Mouse (Mus musculus) C2C12 (cell line): ENCODE measurements around the gene Hoxa10.

Experiments used
- CEBPB ChIP-seq: IDR thresholded peaks from one replicate; pipeline ENCODE4 v1.6.1; 2011; ENCODE audit warnings: low read depth, mild to moderate bottlenecking, control low read depth, moderate library complexity
- CTCF ChIP-seq: IDR thresholded peaks from one replicate; pipeline ENCODE4 v1.5.1; 2011; ENCODE audit not compliant: control insufficient read depth, insufficient read depth, insufficient read length
- FOSL1 ChIP-seq: IDR thresholded peaks from one replicate; pipeline ENCODE4 v1.8.0; 2011; ENCODE audit warnings: mild to moderate bottlenecking, low read length; ENCODE audit not compliant: poor library complexity, insufficient read depth, severe bottlenecking
- MAX ChIP-seq: IDR thresholded peaks from one replicate; pipeline ENCODE4 v1.6.1; 2011; ENCODE audit warnings: mild to moderate bottlenecking, control low read depth
- MYOD1 ChIP-seq: IDR thresholded peaks from one replicate; pipeline ENCODE4 v1.6.1; 2011; ENCODE audit warnings: low read depth; ENCODE audit not compliant: control insufficient read depth, insufficient read length
- MYOG ChIP-seq: IDR thresholded peaks from one replicate; pipeline ENCODE4 v1.6.1; 2011; ENCODE audit not compliant: control insufficient read depth, insufficient read length; ENCODE audit errors: extremely low read depth
- USF1 ChIP-seq: IDR thresholded peaks from one replicate; pipeline ENCODE4 v1.6.1; 2011; ENCODE audit warnings: low read depth, mild to moderate bottlenecking, control low read depth, moderate library complexity

- no peak for TF ChIP-seq CTCF
- no peak for TF ChIP-seq MYOD1
- TF ChIP-seq MYOG, result no peak
- no peak for TF ChIP-seq CEBPB
- TF ChIP-seq USF1, result no peak
- no peak for TF ChIP-seq FOSL1
- TF ChIP-seq MAX, result no peak
Measured at GRCm38 (mm10) chr6:52202362-52203120, 38.1 kb downstream of the Hoxa10 start.
